Mouse (Mus musculus): ENCODE measurements around the gene Sorbs2. TPM values are rescaled to one million over a fixed set of nuclear protein-coding genes. Genes with fewer than 3 reads are reported as not detected.
A peak's percentile ranks its signal among the peaks of the same experiment; 100 is the strongest.

The Sorbs2 gene
- polyA plus RNA-seq, 1 experiment from 2014 or later: 23.9 TPM

GRCm38 (mm10) chr8:45558426-45558825 is 50.8 kb downstream of the Sorbs2 start:
- Histone ChIP-seq H3K4me2 (ENCODE audit: low read depth, low read length) (no peak overlapping the region), H3K27me3 (ENCODE audit: control insufficient read depth, insufficient read depth, low read depth, low read length) (no peaks in the 10 kb centered on the region), H3K9ac (ENCODE audit: low read length) (no peak overlapping the region), H3K27ac (ENCODE audit: low read length) (no peak overlapping the region), H3K9me3 (ENCODE audit: control insufficient read depth, low read length) (no peaks in the 10 kb centered on the region), H3K36me3 (ENCODE audit: control insufficient read depth, insufficient read depth, low read length) (no peaks in the 10 kb centered on the region), H3K4me1 (replicated peaks; ENCODE audit: control insufficient read depth, insufficient read depth, low read length) (no peaks in the 10 kb centered on the region), H3K4me3 (ENCODE audit: low read length) (no peak overlapping the region)
- ATAC-seq (ENCODE audit: low read depth): no peak
- WGBS: 83% methylated on average over 5 of the region's 5 CpGs

DNA sequence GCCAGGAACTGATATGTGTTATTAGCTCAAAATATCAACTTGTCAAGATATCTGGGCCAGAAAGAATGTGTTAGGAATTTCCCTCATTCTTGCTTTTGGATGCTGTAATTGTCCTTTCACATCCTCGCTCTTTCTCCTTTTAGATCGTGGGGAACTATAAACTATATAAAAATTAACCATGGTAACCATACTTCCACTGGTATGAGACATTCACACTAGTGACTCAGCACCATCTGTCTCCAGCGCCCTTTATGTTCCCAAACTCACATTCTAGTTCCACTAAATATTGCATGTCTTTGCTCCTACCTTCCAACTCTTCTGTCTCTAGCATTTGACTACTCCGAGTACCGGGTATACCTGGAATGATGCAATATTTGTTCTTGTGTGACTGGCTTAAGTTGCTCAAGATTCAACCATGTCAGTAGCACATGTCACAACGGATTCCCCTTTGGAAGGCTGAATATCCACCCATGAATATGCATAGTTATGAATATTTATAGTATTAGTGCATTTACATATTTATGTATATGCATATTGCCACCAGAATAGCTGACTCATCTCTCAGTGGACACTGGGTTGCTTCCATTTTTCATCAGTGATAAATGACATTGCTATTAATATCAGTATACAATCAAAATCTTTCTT is 51.7 kb downstream of the Sorbs2 start:
- no peak for ATAC-seq (ENCODE audit: low read depth)
- no peaks in the 10 kb centered on the region for H3K4me1 ChIP-seq (replicated peaks; ENCODE audit: control insufficient read depth, insufficient read depth, low read length)
- H3K4me2 ChIP-seq (ENCODE audit: low read depth, low read length): no peak overlapping the region
- H3K27ac ChIP-seq (ENCODE audit: low read length): no peak overlapping the region
- H3K27me3 ChIP-seq (ENCODE audit: control insufficient read depth, insufficient read depth, low read depth, low read length): no peaks in the 10 kb centered on the region
- H3K9me3 ChIP-seq (ENCODE audit: control insufficient read depth, low read length): no peaks in the 10 kb centered on the region
- H3K9ac ChIP-seq (ENCODE audit: low read length): no peak overlapping the region
- H3K36me3 ChIP-seq (ENCODE audit: control insufficient read depth, insufficient read depth, low read length): no peaks in the 10 kb centered on the region
- WGBS: 77% methylated on average over 6 of the region's 6 CpGs
- H3K4me3 ChIP-seq (ENCODE audit: low read length): no peak overlapping the region

- ATAC-seq (ENCODE audit: low read depth): no peak
- H3K4me3 ChIP-seq (ENCODE audit: low read length): no peak overlapping the region
- no peak overlapping the region for H3K27ac ChIP-seq (ENCODE audit: low read length)
- H3K4me2 ChIP-seq (ENCODE audit: low read depth, low read length): no peak overlapping the region
- no peaks in the 10 kb centered on the region for H3K27me3 ChIP-seq (ENCODE audit: control insufficient read depth, insufficient read depth, low read depth, low read length)
- no peaks in the 10 kb centered on the region; the same call in 1 of the 2 replicates for H3K9me3 ChIP-seq (ENCODE audit: control insufficient read depth, low read length)
- no peaks in the 10 kb centered on the region for H3K36me3 ChIP-seq (ENCODE audit: control insufficient read depth, insufficient read depth, low read length)
- H3K9ac ChIP-seq (ENCODE audit: low read length): no peak overlapping the region
- 90% methylated on average over 1 of the region's 1 CpGs for WGBS
- no peaks in the 10 kb centered on the region for H3K4me1 ChIP-seq (replicated peaks; ENCODE audit: control insufficient read depth, insufficient read depth, low read length)
Measured at GRCm38 (mm10) chr8:45565189-45565588, 57.6 kb downstream of the Sorbs2 start.

- Histone ChIP-seq H3K9me3 (ENCODE audit: control insufficient read depth, low read length) (no peaks in the 10 kb centered on the region; the same call in 1 of the 2 replicates), H3K9ac (ENCODE audit: low read length) (no peak overlapping the region), H3K27me3 (ENCODE audit: control insufficient read depth, insufficient read depth, low read depth, low read length) (no peaks in the 10 kb centered on the region), H3K4me3 (ENCODE audit: low read length) (no peak overlapping the region), H3K36me3 (ENCODE audit: control insufficient read depth, insufficient read depth, low read length) (no peaks in the 10 kb centered on the region), H3K4me1 (replicated peaks; ENCODE audit: control insufficient read depth, insufficient read depth, low read length) (no peaks in the 10 kb centered on the region), H3K27ac (ENCODE audit: low read length) (no peak overlapping the region), H3K4me2 (ENCODE audit: low read depth, low read length) (no peak overlapping the region)
- 76% methylated on average over 4 of the region's 4 CpGs for WGBS
- ATAC-seq (ENCODE audit: low read depth): no peak
Measured at GRCm38 (mm10) chr8:45570117-45570516, 62.5 kb downstream of the Sorbs2 start.

GRCm38 (mm10) chr8:45579714-45580543 is 72.3 kb downstream of the Sorbs2 start:
- ATAC-seq (ENCODE audit: low read depth): peak; percentile 17; the same call in 1 of the 2 replicates
- Histone ChIP-seq H3K4me2 (ENCODE audit: low read depth, low read length) (no peak overlapping the region), H3K27me3 (ENCODE audit: control insufficient read depth, insufficient read depth, low read depth, low read length) (no peaks in the 10 kb centered on the region), H3K9ac (ENCODE audit: low read length) (no peak overlapping the region), H3K4me1 (replicated peaks; ENCODE audit: control insufficient read depth, insufficient read depth, low read length) (no peaks in the 10 kb centered on the region), H3K4me3 (ENCODE audit: low read length) (no peak overlapping the region), H3K27ac (ENCODE audit: low read length) (no peak overlapping the region), H3K9me3 (ENCODE audit: control insufficient read depth, low read length) (no peaks in the 10 kb centered on the region), H3K36me3 (ENCODE audit: control insufficient read depth, insufficient read depth, low read length) (no peaks in the 10 kb centered on the region)
- WGBS: 49% methylated on average over 7 of the region's 7 CpGs

DNA sequence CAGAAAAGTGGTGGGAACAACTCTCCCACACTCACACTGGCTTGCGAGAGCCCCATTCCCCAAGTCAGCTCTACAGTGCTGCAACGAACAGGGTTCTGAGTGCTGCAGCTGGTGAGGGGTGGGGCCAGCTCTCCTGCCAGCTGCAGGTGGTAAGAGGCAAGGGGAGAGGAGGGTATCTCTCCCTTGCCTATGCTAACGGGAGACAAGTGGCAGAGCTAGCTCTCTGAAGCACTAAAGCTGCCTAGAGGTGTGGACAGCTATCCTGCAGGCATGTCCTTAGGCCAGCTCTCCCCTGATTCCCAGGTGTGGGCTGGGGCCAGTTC is 72.9 kb downstream of the Sorbs2 start:
- no peak overlapping the region for H3K27ac ChIP-seq (ENCODE audit: low read length)

DNA sequence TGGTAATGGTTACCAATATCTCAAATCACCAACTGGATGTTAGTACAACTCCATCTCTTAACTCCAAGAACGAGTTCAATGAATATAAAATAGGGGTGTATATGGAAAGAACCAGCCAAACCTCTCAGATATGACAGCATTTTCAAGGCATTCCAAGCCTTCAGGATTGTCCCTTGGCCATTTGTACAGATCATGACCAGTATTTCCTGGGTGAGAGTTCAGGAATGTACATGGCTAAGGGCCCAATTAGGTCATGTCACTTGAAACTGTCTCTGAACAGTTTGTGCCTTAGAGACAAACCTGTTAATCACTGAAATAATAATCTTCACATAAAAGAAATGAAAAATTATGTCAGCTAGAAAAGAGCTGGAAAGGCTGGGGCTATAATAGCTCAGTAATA is 76.3 kb downstream of the Sorbs2 start:
- H3K9me3 ChIP-seq (ENCODE audit: control insufficient read depth, low read length): no peaks in the 10 kb centered on the region

More for the DNA sequence above, 72.9 kb downstream of the Sorbs2 start:
- ATAC-seq (ENCODE audit: low read depth): peak; percentile 43; the same call in 1 of the 2 replicates
- Histone ChIP-seq H3K4me1 (replicated peaks; ENCODE audit: control insufficient read depth, insufficient read depth, low read length) (no peaks in the 10 kb centered on the region), H3K27me3 (ENCODE audit: control insufficient read depth, insufficient read depth, low read depth, low read length) (no peaks in the 10 kb centered on the region), H3K4me3 (ENCODE audit: low read length) (no peak overlapping the region), H3K4me2 (ENCODE audit: low read depth, low read length) (no peak overlapping the region), H3K9me3 (ENCODE audit: control insufficient read depth, low read length) (no peaks in the 10 kb centered on the region), H3K36me3 (ENCODE audit: control insufficient read depth, insufficient read depth, low read length) (no peaks in the 10 kb centered on the region), H3K9ac (ENCODE audit: low read length) (no peak overlapping the region)
- WGBS: 33% methylated on average over 3 of the region's 3 CpGs

GRCm38 (mm10) chr8:45584390-45585052 is 76.9 kb downstream of the Sorbs2 start:
- ATAC-seq (ENCODE audit: low read depth): no peak
- H3K9ac ChIP-seq (ENCODE audit: low read length): no peak overlapping the region
- no peaks in the 10 kb centered on the region for H3K36me3 ChIP-seq (ENCODE audit: control insufficient read depth, insufficient read depth, low read length)

More for the DNA sequence above, 76.3 kb downstream of the Sorbs2 start:
- Histone ChIP-seq H3K27ac (ENCODE audit: low read length) (no peak overlapping the region), H3K4me2 (ENCODE audit: low read depth, low read length) (no peak overlapping the region), H3K27me3 (ENCODE audit: control insufficient read depth, insufficient read depth, low read depth, low read length) (no peaks in the 10 kb centered on the region), H3K9ac (ENCODE audit: low read length) (no peak overlapping the region), H3K4me3 (ENCODE audit: low read length) (no peak overlapping the region), H3K4me1 (replicated peaks; ENCODE audit: control insufficient read depth, insufficient read depth, low read length) (no peaks in the 10 kb centered on the region), H3K36me3 (ENCODE audit: control insufficient read depth, insufficient read depth, low read length) (no peaks in the 10 kb centered on the region)
- ATAC-seq (ENCODE audit: low read depth): no peak
- 69% methylated on average over 1 of the region's 1 CpGs for WGBS

DNA sequence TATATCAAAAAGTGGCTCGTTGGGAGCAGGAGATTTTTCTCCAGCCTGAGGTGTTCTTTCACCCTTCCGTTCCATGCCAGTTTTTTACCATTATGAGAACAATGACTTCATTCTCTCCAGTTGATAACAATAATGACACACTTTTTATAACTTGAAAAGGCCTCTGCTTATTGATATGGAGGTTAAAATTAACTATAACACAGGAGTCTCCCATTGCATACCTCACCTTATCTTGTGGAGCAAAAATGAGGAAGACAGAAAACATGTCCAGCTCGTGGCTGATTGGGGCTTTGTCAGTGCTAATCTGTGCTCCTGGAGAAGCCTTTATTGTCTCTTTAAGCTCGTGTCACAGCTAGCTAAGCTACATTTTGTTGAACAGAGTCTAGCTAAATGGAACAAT is 77.6 kb downstream of the Sorbs2 start:
- 44% methylated on average over 4 of the region's 4 CpGs for WGBS

More at GRCm38 (mm10) chr8:45584390-45585052, 76.9 kb downstream of the Sorbs2 start:
- H3K27me3 ChIP-seq (ENCODE audit: control insufficient read depth, insufficient read depth, low read depth, low read length): no peaks in the 10 kb centered on the region
- WGBS: 68% methylated on average over 9 of the region's 9 CpGs
- H3K9me3 ChIP-seq (ENCODE audit: control insufficient read depth, low read length): no peaks in the 10 kb centered on the region
- H3K27ac ChIP-seq (ENCODE audit: low read length): no peak overlapping the region
- H3K4me3 ChIP-seq (ENCODE audit: low read length): no peak overlapping the region
- no peaks in the 10 kb centered on the region for H3K4me1 ChIP-seq (replicated peaks; ENCODE audit: control insufficient read depth, insufficient read depth, low read length)
- no peak overlapping the region for H3K4me2 ChIP-seq (ENCODE audit: low read depth, low read length)

More for the DNA sequence above, 77.6 kb downstream of the Sorbs2 start:
- no peak for ATAC-seq (ENCODE audit: low read depth)
- H3K4me1 ChIP-seq (replicated peaks; ENCODE audit: control insufficient read depth, insufficient read depth, low read length): no peaks in the 10 kb centered on the region
- no peak overlapping the region for H3K27ac ChIP-seq (ENCODE audit: low read length)
- no peak overlapping the region for H3K9ac ChIP-seq (ENCODE audit: low read length)
- no peaks in the 10 kb centered on the region for H3K27me3 ChIP-seq (ENCODE audit: control insufficient read depth, insufficient read depth, low read depth, low read length)
- no peak overlapping the region for H3K4me2 ChIP-seq (ENCODE audit: low read depth, low read length)
- H3K36me3 ChIP-seq (ENCODE audit: control insufficient read depth, insufficient read depth, low read length): no peaks in the 10 kb centered on the region
- no peaks in the 10 kb centered on the region for H3K9me3 ChIP-seq (ENCODE audit: control insufficient read depth, low read length)
- H3K4me3 ChIP-seq (ENCODE audit: low read length): no peak overlapping the region

Data from lung, embryonic 16.5 days (tissue).